Mouse (Mus musculus) CH12F3 (cell line): ENCODE results near the gene Itgax.
"Not testable (repeated sequence)": the region's sequence is repeated elsewhere in the genome, so short reads cannot be mapped to it uniquely, and the experiment has no call there.

Source experiments
- in situ Hi-C: fragments of 300-500 bp; cut with MboI; formaldehyde crosslinking; loops from 2 replicates; pipeline ENCODE4 v1.14.3; 2020; ENCODE audit warnings: low sequenced_read_pairs

Gene Itgax

GRCm38 (mm10) chr7:128158688-128159354 lies 29.5 kb downstream of the Itgax start:
- in situ Hi-C loops = not testable (repeated sequence)

GRCm38 (mm10) chr7:128164001-128164400 lies 34.7 kb downstream of the Itgax start:
- in situ Hi-C loops = no loop called here

GRCm38 (mm10) chr7:128166391-128166790 lies 37.0 kb downstream of the Itgax start:
- in situ Hi-C loops = no loop called here

- in situ Hi-C loops = no loop called here
Measured at GRCm38 (mm10) chr7:128169996-128170395, 40.6 kb downstream of the Itgax start.

GRCm38 (mm10) chr7:128178385-128178784 lies 49.0 kb downstream of the Itgax start:
- in situ Hi-C loops = no loop called here

- in situ Hi-C loops = no loop called here
Measured at GRCm38 (mm10) chr7:128180126-128180525, 50.8 kb downstream of the Itgax start.

GRCm38 (mm10) chr7:128180546-128180945 lies 51.2 kb downstream of the Itgax start:
- in situ Hi-C loops = no loop called here

GRCm38 (mm10) chr7:128181691-128182090 lies 52.3 kb downstream of the Itgax start:
- in situ Hi-C loops = no loop called here
